Mouse (Mus musculus) adrenal gland, adult (tissue): ENCODE results near the gene St3gal5.

ENCODE experiments used
- DNase-seq, 2 experiments: peaks; one replicate each; pipeline ENCODE4 v3.0.0; 2022 to 2023; ENCODE audit warnings: low spot score in 1 of 2; ENCODE audit not compliant: inconsistent age in 2 of 2

Gene St3gal5

GRCm38 (mm10) chr6:72126128-72126917, 28.9 kb downstream of the St3gal5 start:
- DNase-seq, result no peak

GRCm38 (mm10) chr6:72130056-72130455, 32.7 kb downstream of the St3gal5 start:
- DNase-seq, result no peak

GRCm38 (mm10) chr6:72132671-72133214, 35.4 kb downstream of the St3gal5 start:
- DNase-seq, result no peak

GRCm38 (mm10) chr6:72134850-72135515, 37.6 kb downstream of the St3gal5 start:
- DNase-seq, result no peak

GRCm38 (mm10) chr6:72136016-72136415, 38.6 kb downstream of the St3gal5 start:
- DNase-seq, result no peak

GRCm38 (mm10) chr6:72136543-72136942, 39.2 kb downstream of the St3gal5 start:
- no peak for DNase-seq

GRCm38 (mm10) chr6:72139508-72140193, 42.3 kb downstream of the St3gal5 start:
- DNase-seq, result no peak

- peak; percentile 65 to 81 for DNase-seq
Observed at GRCm38 (mm10) chr6:72140371-72140770, 43.0 kb downstream of the St3gal5 start.

- peak; percentile 80 to 82 for DNase-seq
Observed at GRCm38 (mm10) chr6:72141191-72141590, 43.8 kb downstream of the St3gal5 start.

- DNase-seq, result peak in 1 of 2 experiments; percentile 25
Observed at GRCm38 (mm10) chr6:72142561-72142960, 45.2 kb downstream of the St3gal5 start.

- DNase-seq, result no peak
Observed at GRCm38 (mm10) chr6:72144353-72144752, 47.0 kb downstream of the St3gal5 start.

GRCm38 (mm10) chr6:72146803-72147202, 49.4 kb downstream of the St3gal5 start:
- peak in 1 of 2 experiments; percentile 28 for DNase-seq

GRCm38 (mm10) chr6:72148721-72149120, 51.3 kb downstream of the St3gal5 start:
- DNase-seq, result peak; percentile 78 to 90

GRCm38 (mm10) chr6:72149797-72150196, 52.4 kb downstream of the St3gal5 start:
- no peak for DNase-seq

- no peak for DNase-seq
Observed at GRCm38 (mm10) chr6:72152707-72153106, 55.3 kb downstream of the St3gal5 start.

- DNase-seq, result peak in 1 of 2 experiments; percentile 38
Observed at GRCm38 (mm10) chr6:72153455-72153854, 56.1 kb downstream of the St3gal5 start.

- DNase-seq, result peak; percentile 52 to 73
Observed at GRCm38 (mm10) chr6:72154008-72154407, 56.6 kb downstream of the St3gal5 start.

GRCm38 (mm10) chr6:72154938-72155531, 57.6 kb downstream of the St3gal5 start:
- DNase-seq, result no peak

- DNase-seq, result no peak
Observed at GRCm38 (mm10) chr6:72155649-72156048, 58.3 kb downstream of the St3gal5 start.

- peak in 1 of 2 experiments; percentile 18 for DNase-seq
Observed at GRCm38 (mm10) chr6:72158966-72159764, 61.8 kb downstream of the St3gal5 start.
